Mouse (Mus musculus): ENCODE results near the gene Selenok.

Gene Selenok

GRCm38 (mm10) chr14:29968075-29968821 is at the start of gene Selenok:
Gene Selenok, plus strand, starts transcription at chr14:29968308.
- DNase-seq = peak; percentile 93

GRCm38 (mm10) chr14:29928966-29929365 is 39.1 kb upstream of the Selenok start:
- no peak for DNase-seq

GRCm38 (mm10) chr14:29935516-29935915 is 32.6 kb upstream of the Selenok start:
- no peak for DNase-seq

- DNase-seq = no peak
Observed at GRCm38 (mm10) chr14:29937466-29937865, 30.6 kb upstream of the Selenok start.

GRCm38 (mm10) chr14:29939600-29940312 is 28.4 kb upstream of the Selenok start:
- no peak for DNase-seq

- DNase-seq = no peak
Observed at GRCm38 (mm10) chr14:29940313-29940812, 27.7 kb upstream of the Selenok start.

GRCm38 (mm10) chr14:29940877-29941276 is 27.2 kb upstream of the Selenok start:
- peak; percentile 49 for DNase-seq

GRCm38 (mm10) chr14:29946761-29947309 is 21.3 kb upstream of the Selenok start:
- no peak for DNase-seq

GRCm38 (mm10) chr14:29950805-29951204 is 17.3 kb upstream of the Selenok start:
- DNase-seq = no peak

- DNase-seq = no peak
Observed at GRCm38 (mm10) chr14:29957393-29957792, 10.7 kb upstream of the Selenok start.

- DNase-seq = no peak
Observed at GRCm38 (mm10) chr14:29967611-29968010, 497 bp upstream of the Selenok start.

- DNase-seq = no peak
Observed at GRCm38 (mm10) chr14:29971446-29971845, 3.3 kb downstream of the Selenok start.

GRCm38 (mm10) chr14:29971993-29972392 is 3.9 kb downstream of the Selenok start:
- DNase-seq = no peak

- no peak for DNase-seq
Observed at GRCm38 (mm10) chr14:29976927-29977326, 8.8 kb downstream of the Selenok start.

- DNase-seq = peak; percentile 92
Observed at GRCm38 (mm10) chr14:29978254-29979204, 10.4 kb downstream of the Selenok start, which contains the start of gene Actr8. Gene Actr8, plus strand, starts transcription at chr14:29978337.

- DNase-seq = no peak
Observed at GRCm38 (mm10) chr14:29980447-29981205, 12.5 kb downstream of the Selenok start.

- DNase-seq = no peak
Observed at GRCm38 (mm10) chr14:29986096-29986495, 18.0 kb downstream of the Selenok start.

- DNase-seq = no peak
Observed at GRCm38 (mm10) chr14:29987276-29987675, 19.2 kb downstream of the Selenok start.

- DNase-seq = no peak
Observed at GRCm38 (mm10) chr14:29987739-29988138, 19.6 kb downstream of the Selenok start.

- no peak for DNase-seq
Observed at GRCm38 (mm10) chr14:29988337-29988736, 20.2 kb downstream of the Selenok start.

- no peak for DNase-seq
Observed at GRCm38 (mm10) chr14:29994976-29995375, 26.9 kb downstream of the Selenok start.
